Mouse (Mus musculus): ENCODE measurements around the gene Nt5c1a.
A peak's percentile ranks its signal among the peaks of the same experiment; 100 is the strongest.

GRCm38 (mm10) chr4:123219720-123220357 is 18.5 kb downstream of the Nt5c1a start:
- TF ChIP-seq CTCF (IDR thresholded peaks at IDR 0.05; ENCODE audit: control insufficient read depth, insufficient read depth, insufficient read length), result peak; percentile 89
- TF ChIP-seq FOSL1 (IDR thresholded peaks at IDR 0.05; ENCODE audit: insufficient read depth, low read length, poor library complexity, severe bottlenecking), result no peak
- no peak for TF ChIP-seq USF1 (IDR thresholded peaks at IDR 0.05; ENCODE audit: low read depth)
- TF ChIP-seq MAX (IDR thresholded peaks at IDR 0.05), result no peak
- no peak for TF ChIP-seq MYOG (IDR thresholded peaks at IDR 0.05; ENCODE audit: control insufficient read depth, extremely low read depth, insufficient read length)
- no peak for TF ChIP-seq CEBPB (IDR thresholded peaks at IDR 0.05; ENCODE audit: low read depth)
